Mouse (Mus musculus) embryonic facial prominence, embryonic 11.5 days (tissue): Measurements from ENCODE around the gene Stub1. TPM values are rescaled to one million over a fixed set of nuclear protein-coding genes. Genes with fewer than 3 reads are reported as not detected.

Experiments used
- ATAC-seq: fragments of 200-750 bp; cut with Nextera tagmentation; replicated peaks from 2 replicates; pipeline ENCODE4 v1.8.0; 2017; ENCODE audit warnings: low read depth; ENCODE audit not compliant: insufficient number of reproducible peaks, low FRiP score, low TSS enrichment
- DNase-seq: peaks from one replicate; pipeline ENCODE4 v3.0.0-alpha.2; 2015; ENCODE audit warnings: low spot score
- H3K27ac ChIP-seq: fragments of 300-500 bp; sonication (generic); replicated peaks from 2 replicates; pipeline ENCODE4 v1.5.1; 2014; ENCODE audit warnings: mild to moderate bottlenecking, low read depth, low read length, control low read depth
- H3K27me3 ChIP-seq: fragments of 300-500 bp; sonication (generic); 2 replicates; pipeline ENCODE4 v1.6.1; 2014; ENCODE audit warnings: mild to moderate bottlenecking, low read length, moderate library complexity, mixed read lengths; ENCODE audit not compliant: control insufficient read depth, insufficient read depth
- H3K36me3 ChIP-seq: fragments of 300-500 bp; sonication (generic); replicated peaks from 2 replicates; pipeline ENCODE4 v1.6.1; 2014; ENCODE audit warnings: low read depth, mild to moderate bottlenecking, low read length, moderate library complexity, mixed read lengths; ENCODE audit not compliant: control insufficient read depth, insufficient read depth
- H3K4me1 ChIP-seq: fragments of 300-500 bp; sonication (generic); 2 replicates; pipeline ENCODE4 v1.6.1; 2014; ENCODE audit warnings: low read length, mixed read lengths; ENCODE audit not compliant: control insufficient read depth, insufficient read depth
- H3K4me2 ChIP-seq: fragments of 300-500 bp; sonication (generic); 2 replicates; pipeline ENCODE4 v1.6.1; 2014; ENCODE audit warnings: low read depth, mild to moderate bottlenecking, control low read depth, low read length, moderate library complexity
- H3K4me3 ChIP-seq: fragments of 300-500 bp; sonication (generic); 2 replicates; pipeline ENCODE4 v1.5.1; 2014; ENCODE audit warnings: low read depth, low read length, control low read depth
- H3K9ac ChIP-seq: fragments of 300-500 bp; sonication (generic); replicated peaks from 2 replicates; pipeline ENCODE4 v1.6.1; 2014; ENCODE audit warnings: mild to moderate bottlenecking, control low read depth, low read length
- H3K9me3 ChIP-seq: fragments of 300-500 bp; sonication (generic); replicated peaks from 2 replicates; pipeline ENCODE4 v1.6.1; 2016; ENCODE audit warnings: mild to moderate bottlenecking, low read length, inconsistent platforms, mixed read lengths; ENCODE audit not compliant: control insufficient read depth
- WGBS: fragments of 180-500 bp; shearing (Covaris S2); extraction: QIAGEN DNeasy Blood & Tissue Kit; methylation state at CpG from one replicate; pipeline ENCODE4 v1.1.7; 2014; 5-methylcytosine and 5-hydroxymethylcytosine counted together
- polyA plus RNA-seq: library from polyadenylated mRNA; unstranded; fragments of >200 nt; fragmentation: Nextera tagmentation; extraction: Ambion mirVana; gene quantifications from 2 replicates; pipeline ENCODE4 v1.2.1, GENCODE M21; 2014

The Stub1 gene
- polyA plus RNA-seq, 1 experiment from 2014 or later, result 323 TPM

DNA sequence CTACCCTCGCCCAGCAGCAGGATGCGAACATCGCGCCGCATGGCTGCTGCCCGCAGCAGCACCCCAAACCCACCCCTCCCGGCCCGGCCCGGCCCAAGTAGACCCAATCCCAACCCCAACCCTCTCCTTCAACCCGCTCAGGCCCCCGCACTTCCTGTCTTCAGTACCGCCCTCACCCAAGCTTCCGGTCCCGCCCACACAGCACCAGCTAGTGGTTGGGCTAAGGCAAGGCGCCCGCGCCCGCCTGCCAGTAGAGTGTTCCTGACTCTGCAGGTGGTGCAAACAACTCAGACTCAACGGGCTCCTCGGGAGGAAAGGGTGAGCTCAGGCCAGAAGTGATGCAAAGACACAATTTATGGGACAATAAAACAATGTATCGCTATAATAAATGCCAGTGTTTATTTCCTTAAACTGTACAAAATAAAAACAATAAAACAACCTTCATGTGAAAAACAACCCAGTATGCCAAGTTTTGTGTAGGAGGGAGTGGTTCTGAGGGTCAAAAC is 11.2 kb upstream of the Stub1 start, which contains the start of gene Rhot2:
Gene Rhot2, minus strand, starts transcription at position 456 of the 506 bp plus-strand sequence.
- H3K27ac ChIP-seq, result peak within 1 kb of the TSS; percentile 47; the same call in 1 of the 2 replicates
- no peaks in the 10 kb centered on the region for H3K27me3 ChIP-seq
- under 1% methylated on average over 20 of the region's 21 CpGs for WGBS
- peaks cover 14% of the 10 kb centered on the region for H3K36me3 ChIP-seq
- DNase-seq (peak; percentile 97), ATAC-seq (peak; percentile 93)
- peak within 1 kb of the TSS; percentile 82 for H3K9ac ChIP-seq
- H3K9me3 ChIP-seq, result no peaks in the 10 kb centered on the region
- H3K4me1 ChIP-seq, result peaks cover 3% of the 10 kb centered on the region
- H3K4me3 ChIP-seq, result peak within 1 kb of the TSS; percentile 84
- H3K4me2 ChIP-seq, result peak within 1 kb of the TSS; percentile 89

DNA sequence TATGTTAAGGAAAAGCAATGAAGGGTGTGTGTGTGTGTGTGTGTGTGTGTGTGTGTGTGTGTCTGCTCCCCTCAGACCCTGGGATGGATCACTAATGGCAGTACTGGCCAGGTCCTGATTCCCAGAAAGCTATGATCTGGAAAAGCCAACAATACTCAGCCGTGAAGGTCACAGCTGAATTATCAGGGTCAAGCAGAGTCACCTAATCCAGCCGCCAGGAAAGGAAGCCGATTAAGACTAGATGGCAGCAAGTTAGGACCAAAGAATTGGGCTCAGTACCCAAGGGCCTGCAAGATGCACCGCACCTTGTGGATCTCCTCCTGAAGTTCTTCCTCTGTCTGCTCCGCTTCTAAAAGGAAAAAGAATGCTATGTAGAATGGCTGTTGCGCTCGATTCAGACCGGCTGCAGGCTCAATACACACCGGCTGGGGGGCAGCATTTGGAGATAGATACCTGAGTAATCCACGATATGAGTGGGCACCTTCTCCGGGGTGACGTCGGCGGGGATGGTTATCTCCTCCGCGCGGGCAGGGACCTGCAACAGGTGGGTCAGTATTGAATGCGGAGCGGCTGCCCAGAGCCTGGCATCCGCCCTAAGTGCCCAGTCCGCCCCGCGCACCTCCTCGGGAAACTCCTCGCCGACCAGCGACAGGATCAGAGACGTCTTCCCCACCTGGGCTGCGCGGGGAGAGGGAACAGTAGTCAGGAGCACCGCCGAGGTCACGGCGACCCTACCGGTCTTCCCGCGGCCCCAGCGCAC is 10.6 kb upstream of the Stub1 start:
- peaks cover 16% of the 10 kb centered on the region for H3K36me3 ChIP-seq
- peaks cover 3% of the 10 kb centered on the region for H3K4me1 ChIP-seq
- 3% methylated on average over 36 of the region's 38 CpGs for WGBS
- H3K27ac ChIP-seq, result peak overlapping the region; percentile 47; the same call in 1 of the 2 replicates
- no peaks in the 10 kb centered on the region for H3K27me3 ChIP-seq
- peak; percentile 2; the same call in 1 of the 2 replicates for ATAC-seq
- H3K4me3 ChIP-seq, result peak overlapping the region; percentile 84
- no peak for DNase-seq
- peak overlapping the region; percentile 82 for H3K9ac ChIP-seq
- no peaks in the 10 kb centered on the region for H3K9me3 ChIP-seq
- peak overlapping the region; percentile 89 for H3K4me2 ChIP-seq

DNA sequence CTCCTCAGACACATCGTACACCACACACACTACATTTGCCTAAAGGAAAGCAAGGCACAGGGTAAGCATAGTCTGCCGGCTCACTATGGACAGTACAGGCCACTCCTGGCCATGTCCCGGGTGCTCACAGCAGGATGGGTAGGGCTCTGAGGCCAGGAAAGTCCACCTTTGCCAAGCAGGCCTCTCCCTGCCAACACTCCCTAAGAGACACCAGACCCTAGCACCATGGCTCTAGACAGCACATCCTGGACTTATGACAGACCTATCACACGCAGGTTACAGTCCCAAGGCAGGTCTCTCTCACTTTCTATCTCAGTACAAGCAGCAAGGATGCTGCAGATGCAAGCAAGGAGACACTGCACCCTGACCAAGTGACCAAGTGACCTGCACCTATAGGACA is 9.9 kb upstream of the Stub1 start:
- Histone ChIP-seq H3K27ac (no peak overlapping the region), H3K4me1 (peaks cover 3% of the 10 kb centered on the region), H3K4me3 (no peak overlapping the region), H3K36me3 (peaks cover 14% of the 10 kb centered on the region), H3K9ac (peak overlapping the region; percentile 20; the same call in 1 of the 2 replicates), H3K27me3 (no peaks in the 10 kb centered on the region), H3K4me2 (no peak overlapping the region; the same call in 1 of the 2 replicates), H3K9me3 (no peaks in the 10 kb centered on the region)
- WGBS, result 93% methylated on average over 4 of the region's 4 CpGs
- ATAC-seq, result no peak
- DNase-seq, result no peak

DNA sequence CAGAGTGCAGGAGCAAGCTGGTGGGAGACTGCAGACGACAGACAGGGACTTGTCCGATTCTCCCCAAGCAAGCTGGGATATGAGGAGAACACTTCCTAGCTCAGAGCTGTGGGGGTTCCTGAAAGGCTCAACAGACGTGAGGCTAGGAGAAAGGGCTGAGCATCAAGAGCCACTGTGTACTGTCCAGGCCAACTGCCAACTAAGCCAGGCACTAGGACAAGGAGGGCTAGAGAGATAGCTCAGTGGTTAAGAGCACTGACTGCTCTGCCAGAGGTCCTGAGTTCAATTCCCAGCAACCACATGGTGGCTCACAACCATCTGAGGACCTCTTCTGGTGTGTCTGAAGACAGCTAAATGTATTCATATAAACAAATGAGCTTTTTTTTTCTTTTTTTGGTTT is 9.3 kb upstream of the Stub1 start:
- Histone ChIP-seq H3K4me2 (no peak overlapping the region), H3K9me3 (no peaks in the 10 kb centered on the region), H3K9ac (no peak overlapping the region), H3K36me3 (peaks cover 14% of the 10 kb centered on the region), H3K27me3 (no peaks in the 10 kb centered on the region), H3K27ac (no peak overlapping the region), H3K4me3 (no peak overlapping the region), H3K4me1 (peaks cover 3% of the 10 kb centered on the region)
- no peak for DNase-seq
- no peak for ATAC-seq
- 84% methylated on average over 3 of the region's 3 CpGs for WGBS

DNA sequence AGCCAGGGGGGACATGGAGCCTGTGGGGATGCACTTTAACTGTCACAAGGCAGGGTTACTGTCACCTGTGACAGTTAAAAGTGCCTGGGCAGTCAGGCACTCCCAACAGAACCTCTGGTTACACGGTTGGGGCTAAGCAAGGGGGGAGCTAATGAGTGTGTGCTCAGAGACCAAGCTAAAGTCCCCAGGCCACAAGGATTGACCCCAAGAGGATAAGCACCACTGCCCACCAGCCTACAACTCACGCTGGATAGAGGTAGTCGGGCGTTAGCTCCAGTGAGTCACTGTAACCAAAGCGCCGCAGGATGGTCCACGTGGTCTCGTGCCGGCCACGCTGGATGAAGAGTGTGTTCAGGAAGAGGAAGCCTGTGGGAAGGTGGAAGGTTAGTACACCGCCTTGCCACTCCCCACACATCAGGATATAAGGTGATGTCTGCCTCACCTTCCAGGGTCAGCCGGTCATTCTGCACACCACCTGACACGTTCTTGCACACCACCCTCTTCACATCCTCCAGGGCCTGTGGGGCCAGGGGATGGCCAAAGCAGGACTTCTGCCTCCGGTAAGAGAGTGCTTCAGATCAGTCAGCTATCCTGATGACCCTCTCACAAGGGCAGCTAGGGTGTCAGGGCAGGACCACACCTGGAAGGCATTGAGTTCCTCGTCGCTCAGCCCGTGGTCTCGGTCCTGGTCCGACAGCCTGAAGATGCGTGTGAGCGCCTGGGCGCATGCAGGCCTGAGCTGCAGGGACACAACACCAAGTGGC is 8.1 kb upstream of the Stub1 start, which contains the start of gene Gm20683:
Gene Gm20683, minus strand, starts transcription at position 647 of the 764 bp plus-strand sequence.
- peaks cover 14% of the 10 kb centered on the region for H3K36me3 ChIP-seq
- H3K4me2 ChIP-seq, result no peak within 1 kb of the TSS
- H3K4me3 ChIP-seq, result no peak within 1 kb of the TSS
- peaks cover 10% of the 10 kb centered on the region for H3K4me1 ChIP-seq
- H3K27me3 ChIP-seq, result no peaks in the 10 kb centered on the region
- no peaks in the 10 kb centered on the region for H3K9me3 ChIP-seq
- H3K9ac ChIP-seq, result no peak within 1 kb of the TSS
- 93% methylated on average over 22 of the region's 22 CpGs for WGBS
- no peak within 1 kb of the TSS for H3K27ac ChIP-seq
- DNase-seq (no peak), ATAC-seq (no peak)

DNA sequence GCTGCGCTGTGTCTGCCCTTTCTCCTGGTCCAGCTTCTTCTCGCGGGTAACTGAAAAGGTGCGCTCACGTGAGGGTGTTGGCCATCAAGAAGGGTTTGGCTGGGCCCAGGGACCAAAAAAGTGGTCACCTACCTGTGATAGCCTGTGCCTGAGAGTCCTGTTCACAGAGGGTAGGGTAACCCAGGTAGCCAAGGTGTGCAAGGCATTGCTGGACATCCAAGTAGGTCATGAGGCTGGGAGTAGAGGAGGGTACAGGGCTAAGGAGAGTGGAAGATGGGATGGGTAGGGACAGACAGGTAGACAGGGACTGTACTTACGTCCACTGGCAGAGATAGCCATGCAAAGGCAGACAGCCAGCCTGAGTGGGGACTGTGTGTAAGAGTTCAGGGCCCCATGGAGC is 7.3 kb upstream of the Stub1 start:
- H3K4me1 ChIP-seq, result peaks cover 10% of the 10 kb centered on the region
- WGBS, result 92% methylated on average over 6 of the region's 6 CpGs
- no peak for ATAC-seq

DNA sequence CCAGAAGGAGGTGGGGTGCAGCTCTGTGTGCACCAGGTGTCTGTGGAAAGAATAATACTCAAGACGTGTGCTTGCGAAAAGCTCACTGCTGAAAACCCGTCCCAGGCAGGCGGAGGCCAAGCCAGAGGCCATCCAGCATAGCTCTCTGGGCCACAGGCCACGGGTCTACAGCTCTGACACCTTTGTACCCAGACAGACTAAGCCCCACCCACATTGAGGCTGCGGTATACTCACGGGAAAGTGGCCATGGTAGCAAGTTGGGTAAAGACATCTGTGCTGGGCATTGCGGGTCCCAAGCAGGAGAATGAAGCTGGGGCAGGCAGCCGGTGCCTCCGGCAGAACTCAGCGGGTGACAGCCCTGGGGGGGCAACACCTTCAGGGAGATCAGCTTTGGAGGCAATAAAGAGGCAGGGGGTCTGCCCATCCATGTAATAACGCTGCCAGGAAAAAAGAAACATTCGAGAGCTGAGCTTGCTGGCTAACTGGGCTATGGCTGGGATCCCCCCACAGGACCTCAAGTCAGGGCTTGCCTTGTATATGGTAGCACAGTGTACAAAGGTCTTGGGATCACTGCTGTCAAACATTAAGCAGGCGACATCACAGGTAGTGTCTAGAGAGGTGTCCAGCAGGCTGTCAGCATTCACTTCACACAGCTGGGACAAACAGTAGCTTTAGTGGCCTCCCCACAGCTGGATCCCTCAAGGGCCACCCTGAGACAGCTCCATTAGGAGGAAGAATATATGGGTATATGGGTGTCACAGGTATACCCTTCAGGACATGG is 6.4 kb upstream of the Stub1 start:
- no peak overlapping the region for H3K4me3 ChIP-seq
- H3K4me1 ChIP-seq, result peaks cover 10% of the 10 kb centered on the region
- WGBS, result 87% methylated on average over 14 of the region's 14 CpGs
- H3K9ac ChIP-seq, result no peak overlapping the region
- ATAC-seq (no peak), DNase-seq (no peak)
- H3K27ac ChIP-seq, result no peak overlapping the region
- H3K4me2 ChIP-seq, result no peak overlapping the region
- H3K27me3 ChIP-seq, result no peaks in the 10 kb centered on the region
- no peaks in the 10 kb centered on the region for H3K9me3 ChIP-seq
- H3K36me3 ChIP-seq, result peaks cover 16% of the 10 kb centered on the region

More for the DNA sequence above, 7.3 kb upstream of the Stub1 start:
- DNase-seq, result no peak
- Histone ChIP-seq H3K4me3 (no peak overlapping the region), H3K27ac (no peak overlapping the region), H3K9me3 (no peaks in the 10 kb centered on the region), H3K9ac (no peak overlapping the region), H3K27me3 (no peaks in the 10 kb centered on the region), H3K36me3 (peaks cover 14% of the 10 kb centered on the region), H3K4me2 (no peak overlapping the region)
